Mouse (Mus musculus) MEL (cell line): Measurements from ENCODE around the gene Kcnh7.

ENCODE experiments used
- CHD2 ChIP-seq: IDR thresholded peaks from 2 replicates; pipeline ENCODE4 v1.6.1; 2011; ENCODE audit warnings: low read length, improper control_type of control experiment
- CTCF ChIP-seq, 3 experiments: IDR thresholded peaks in 2 of 3; conservative IDR thresholded peaks in 1 of 3; 2 replicates each; pipeline ENCODE4 v1.5.1; 2011 to 2012; ENCODE audit warnings: low read length in 3 of 3, low read depth in 2 of 3, mild to moderate bottlenecking in 2 of 3, improper control_type of control experiment in 1 of 3, inconsistent platforms in 1 of 3, mixed read lengths in 1 of 3, moderate library complexity in 1 of 3; ENCODE audit not compliant: control insufficient read depth in 1 of 3, insufficient read depth in 1 of 3, poor library complexity in 1 of 3, severe bottlenecking in 1 of 3
- EP300 ChIP-seq, 2 experiments: IDR thresholded peaks; 2 replicates each; pipeline ENCODE4 v1.6.1; 2011; ENCODE audit warnings: improper control_type of control experiment in 2 of 2, low read length in 2 of 2, low read depth in 1 of 2, mild to moderate bottlenecking in 1 of 2
- HCFC1 ChIP-seq: IDR thresholded peaks from 2 replicates; pipeline ENCODE4 v1.6.1; 2012; ENCODE audit warnings: low read depth, mild to moderate bottlenecking, inconsistent platforms, low read length, improper control_type of control experiment, moderate library complexity
- KAT2A ChIP-seq: conservative IDR thresholded peaks from 2 replicates; pipeline ENCODE4 v1.6.1; 2012; ENCODE audit warnings: low read depth, low read length, improper control_type of control experiment, inconsistent platforms
- MAX ChIP-seq: IDR thresholded peaks from 2 replicates; pipeline ENCODE4 v1.6.1; 2011; ENCODE audit warnings: low read length, improper control_type of control experiment
- POLR2A ChIP-seq, 2 experiments: IDR thresholded peaks; 2 replicates each; pipeline ENCODE4 v1.6.1; 2011 to 2012; ENCODE audit warnings: low read length in 2 of 2, mild to moderate bottlenecking in 2 of 2, control low read depth in 1 of 2, improper control_type of control experiment in 1 of 2, low read depth in 1 of 2, moderate library complexity in 1 of 2; ENCODE audit not compliant: control insufficient read depth in 1 of 2, insufficient read depth in 1 of 2, poor library complexity in 1 of 2
- TBP ChIP-seq: IDR thresholded peaks from 2 replicates; pipeline ENCODE4 v1.8.0; 2011; ENCODE audit warnings: low read depth, low read length, improper control_type of control experiment
- ZNF384 ChIP-seq: IDR thresholded peaks from 2 replicates; pipeline ENCODE4 v1.6.1; 2012; ENCODE audit warnings: low read depth, mild to moderate bottlenecking, inconsistent platforms, low read length, improper control_type of control experiment

DNA sequence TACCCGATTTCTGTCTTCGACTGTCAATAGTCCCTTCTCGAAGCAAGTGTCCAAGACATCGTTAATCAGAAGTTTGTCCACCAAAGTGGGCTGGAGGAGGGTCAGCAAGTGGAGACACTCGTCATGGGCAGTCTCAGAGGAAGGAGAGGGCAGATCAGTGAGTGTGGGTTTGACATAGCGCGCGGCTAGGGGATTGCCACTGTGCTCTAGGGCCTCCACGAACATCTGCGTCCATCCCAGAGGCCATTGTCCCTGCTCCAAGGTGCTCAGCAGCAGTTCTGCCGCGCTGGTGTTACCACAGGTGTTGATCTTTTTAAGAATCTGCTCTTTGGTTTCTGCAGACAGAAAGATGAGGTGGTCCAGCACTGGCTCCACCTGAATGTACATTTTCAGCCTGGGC lies 538.6 kb downstream of the Kcnh7 start:
- TF ChIP-seq KAT2A (no peak), CTCF (IDR thresholded peaks at IDR 0.05 in 2 of 3, conservative IDR thresholded peaks at IDR 0.05 in 1 of 3; ENCODE audit: control insufficient read depth in 1 of 3, insufficient read depth in 1 of 3, low read depth in 2 of 3, low read length in 3 of 3, poor library complexity in 1 of 3, severe bottlenecking in 1 of 3) (no peak), CHD2 (no peak), HCFC1 (no peak), EP300 (IDR thresholded peaks at IDR 0.05; ENCODE audit: low read depth in 1 of 2, low read length in 2 of 2) (no peak), MAX (no peak), ZNF384 (no peak), POLR2A (IDR thresholded peaks at IDR 0.05; ENCODE audit: control insufficient read depth in 1 of 2, insufficient read depth in 1 of 2, low read depth in 1 of 2, low read length in 2 of 2, poor library complexity in 1 of 2) (no peak), TBP (no peak)
